Mouse (Mus musculus) midbrain, embryonic 16.5 days (tissue): ENCODE data around the gene Fancd2. TPM values are rescaled to one million over a fixed set of nuclear protein-coding genes. Genes with fewer than 3 reads are reported as not detected.

ENCODE experiments used
- ATAC-seq: fragments of 200-750 bp; cut with Nextera tagmentation; 2 replicates; pipeline ENCODE4 v1.8.0; 2017; ENCODE audit warnings: moderate TSS enrichment
- H3K27ac ChIP-seq: fragments of 300-500 bp; sonication (generic); 2 replicates; pipeline ENCODE4 v1.5.1; 2014; ENCODE audit warnings: mild to moderate bottlenecking, low read length, mixed read lengths
- H3K27me3 ChIP-seq: fragments of 300-500 bp; sonication (generic); 2 replicates; pipeline ENCODE4 v1.6.1; 2014; ENCODE audit warnings: low read depth, low read length, mixed read lengths; ENCODE audit not compliant: control insufficient read depth, insufficient read depth
- H3K36me3 ChIP-seq: fragments of 300-500 bp; sonication (generic); 2 replicates; pipeline ENCODE4 v1.6.1; 2014; ENCODE audit warnings: mild to moderate bottlenecking, low read length, moderate library complexity, mixed read lengths; ENCODE audit not compliant: control insufficient read depth, insufficient read depth
- H3K4me1 ChIP-seq: fragments of 300-500 bp; sonication (generic); 2 replicates; pipeline ENCODE4 v1.6.1; 2014; ENCODE audit warnings: mild to moderate bottlenecking, low read length, mixed read lengths; ENCODE audit not compliant: control insufficient read depth, insufficient read depth
- H3K4me2 ChIP-seq: fragments of 300-500 bp; sonication (generic); 2 replicates; pipeline ENCODE4 v1.6.1; 2014; ENCODE audit warnings: mild to moderate bottlenecking, low read length, mixed read lengths
- H3K4me3 ChIP-seq: fragments of 300-500 bp; sonication (generic); 2 replicates; pipeline ENCODE4 v1.5.1; 2014; ENCODE audit warnings: low read depth, mild to moderate bottlenecking, low read length, moderate library complexity, mixed read lengths
- H3K9ac ChIP-seq: fragments of 300-500 bp; sonication (generic); 2 replicates; pipeline ENCODE4 v1.6.1; 2014; ENCODE audit warnings: low read depth, low read length, mixed read lengths
- H3K9me3 ChIP-seq: fragments of 300-500 bp; sonication (generic); replicated peaks from 2 replicates; pipeline ENCODE4 v1.6.1; 2014; ENCODE audit warnings: mild to moderate bottlenecking, low read length, mixed read lengths; ENCODE audit not compliant: control insufficient read depth, poor library complexity, severe bottlenecking
- WGBS: fragments of 180-500 bp; shearing (Covaris S2); extraction: QIAGEN DNeasy Blood & Tissue Kit; methylation state at CpG from one replicate; pipeline ENCODE4 v1.1.7; 2014; 5-methylcytosine and 5-hydroxymethylcytosine counted together
- polyA plus RNA-seq: library from polyadenylated mRNA; unstranded; fragments of >200 nt; fragmentation: Nextera tagmentation; extraction: Ambion mirVana; gene quantifications from 2 replicates; pipeline ENCODE4 v1.2.1, GENCODE M21; 2015

Gene Fancd2
- polyA plus RNA-seq, 1 experiment from 2014 or later = 1.4 TPM

DNA sequence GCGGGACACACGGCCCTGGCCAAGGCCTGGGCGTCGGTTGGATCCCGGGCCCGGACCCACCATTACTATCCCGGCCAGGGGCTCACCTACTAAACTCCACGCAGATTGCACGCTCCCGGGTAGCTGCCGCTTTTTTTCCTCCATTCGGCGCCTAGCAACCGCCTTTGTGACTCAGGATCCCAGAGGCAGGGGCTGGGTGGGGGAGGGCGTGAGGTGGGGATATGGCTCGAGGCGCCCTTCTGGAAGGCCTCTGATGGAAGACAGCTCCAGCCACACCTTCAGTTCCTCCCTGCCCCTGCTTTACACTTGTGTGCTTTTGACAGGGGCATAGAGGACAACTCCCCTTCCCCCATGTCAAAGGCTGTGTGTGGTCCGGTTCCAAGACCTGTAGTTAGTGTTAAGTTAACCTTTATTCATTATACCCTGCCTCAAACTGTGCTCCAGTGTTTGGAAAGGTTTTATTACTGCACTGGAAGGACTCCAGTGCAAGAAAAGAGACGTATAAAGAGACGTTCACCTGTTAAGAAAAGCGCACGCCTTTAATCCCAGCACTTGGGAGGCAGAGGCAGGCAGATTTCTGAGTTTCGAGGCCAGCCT lies 69.2 kb downstream of the Fancd2 start, which contains the start of gene Fancd2os:
Gene Fancd2os (minus strand): TSS at position 173 of the 597 bp plus-strand sequence.
- H3K36me3 ChIP-seq = no peaks in the 10 kb centered on the region
- H3K4me3 ChIP-seq = no peak within 1 kb of the TSS
- peaks cover 6% of the 10 kb centered on the region for H3K4me1 ChIP-seq
- 37% methylated on average over 23 of the region's 23 CpGs for whole genome bisulfite sequencing
- no peak within 1 kb of the TSS for H3K9ac ChIP-seq
- ATAC-seq = no peak
- no peaks in the 10 kb centered on the region for H3K27me3 ChIP-seq
- no peak within 1 kb of the TSS for H3K27ac ChIP-seq
- H3K4me2 ChIP-seq = no peak within 1 kb of the TSS
- H3K9me3 ChIP-seq = no peaks in the 10 kb centered on the region

DNA sequence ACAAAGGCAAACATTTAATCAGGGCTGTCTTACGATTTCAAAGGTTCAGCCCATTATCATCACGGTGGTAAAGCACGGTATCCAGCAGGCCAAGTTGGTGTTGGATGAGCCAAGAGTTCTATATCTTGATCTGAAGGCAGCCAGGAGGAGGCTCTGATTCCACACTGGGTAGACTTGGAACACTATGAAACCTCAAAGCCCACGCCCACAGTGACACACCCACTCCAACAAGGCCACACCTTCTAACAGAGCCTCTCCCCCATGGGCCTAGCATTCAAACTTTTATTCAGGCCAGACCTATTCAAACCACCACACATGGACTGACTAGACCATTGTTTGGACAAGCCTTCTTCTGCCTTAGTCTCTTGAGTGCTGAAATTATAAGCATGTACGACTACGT lies 71.3 kb downstream of the Fancd2 start:
- 92% methylated on average over 6 of the region's 6 CpGs for WGBS
- Histone ChIP-seq H3K9ac (no peak overlapping the region), H3K4me2 (no peak overlapping the region), H3K4me1 (peaks cover 23% of the 10 kb centered on the region), H3K27ac (no peak overlapping the region), H3K4me3 (no peak overlapping the region), H3K27me3 (no peaks in the 10 kb centered on the region), H3K9me3 (no peaks in the 10 kb centered on the region), H3K36me3 (no peaks in the 10 kb centered on the region)
- no peak for ATAC-seq

DNA sequence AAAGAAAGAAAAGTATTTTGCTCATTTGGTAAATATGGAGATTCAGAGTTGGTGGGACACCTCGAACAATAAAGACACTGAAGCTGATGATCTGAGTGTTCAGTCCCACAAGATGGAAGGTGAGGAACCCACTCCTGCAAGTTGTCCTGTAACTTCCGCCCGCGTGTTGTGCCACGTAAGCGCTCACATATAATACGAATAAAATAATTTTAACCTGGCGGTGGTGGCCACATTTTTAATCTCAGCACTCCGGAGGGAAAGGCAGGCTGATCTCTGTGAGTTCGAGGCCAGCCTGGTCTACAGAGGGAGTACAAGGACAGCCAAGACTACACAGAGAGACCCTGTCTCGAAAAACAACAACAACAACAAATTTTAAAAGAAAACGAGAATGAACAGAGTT lies 72.5 kb downstream of the Fancd2 start:
- 50% methylated on average over 12 of the region's 12 CpGs for WGBS
- Histone ChIP-seq H3K36me3 (no peaks in the 10 kb centered on the region), H3K27ac (peak overlapping the region; percentile 85), H3K4me2 (peak overlapping the region; percentile 64), H3K4me3 (peak overlapping the region; percentile 88), H3K4me1 (peaks cover 23% of the 10 kb centered on the region), H3K27me3 (no peaks in the 10 kb centered on the region), H3K9me3 (no peaks in the 10 kb centered on the region), H3K9ac (peak overlapping the region; percentile 88)
- peak; percentile 33 for ATAC-seq

DNA sequence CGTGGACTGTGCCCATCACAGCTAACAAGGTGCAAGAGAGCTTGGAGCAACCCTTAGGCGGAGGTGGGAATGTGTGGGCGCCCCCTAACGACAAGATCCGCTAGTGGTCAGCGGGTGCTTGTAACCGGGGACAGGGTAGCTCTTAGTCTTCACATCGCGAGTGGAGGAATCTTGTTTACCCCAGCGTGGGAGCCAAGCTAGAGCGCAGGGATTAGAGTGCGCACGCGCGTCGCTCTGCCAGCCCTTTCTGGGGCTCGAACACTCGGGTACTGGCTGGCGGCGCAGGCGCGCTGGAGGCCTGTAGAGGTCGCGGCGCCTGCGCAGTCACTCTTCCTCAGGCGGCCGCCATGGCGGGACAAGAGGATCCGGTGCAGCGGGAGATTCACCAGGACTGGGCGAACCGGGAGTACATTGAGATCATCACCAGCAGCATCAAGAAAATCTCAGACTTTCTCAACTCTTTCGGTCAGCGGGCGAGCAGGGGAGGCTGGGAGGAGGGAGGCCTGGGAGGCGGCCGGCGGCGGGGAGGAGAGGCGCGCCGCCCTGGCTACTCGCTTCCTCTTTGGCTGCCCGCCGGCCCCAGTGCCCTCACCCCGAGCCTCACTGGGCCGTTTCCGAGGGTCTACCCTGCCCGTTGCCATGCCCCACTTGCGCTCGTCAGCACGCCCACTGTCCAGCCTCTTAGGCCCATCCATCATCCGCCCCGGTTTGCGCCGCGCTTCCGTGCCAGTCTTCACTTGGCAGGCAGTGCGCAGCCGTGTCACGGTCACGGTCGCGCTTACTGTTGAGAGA lies 73.1 kb downstream of the Fancd2 start, which contains the start of gene Brk1:
Gene Brk1 (plus strand): TSS at position 341 of the 792 bp plus-strand sequence.
- H3K27ac ChIP-seq = peak within 1 kb of the TSS; percentile 85
- no peaks in the 10 kb centered on the region for H3K27me3 ChIP-seq
- H3K4me3 ChIP-seq = peak within 1 kb of the TSS; percentile 88
- no peaks in the 10 kb centered on the region for H3K36me3 ChIP-seq
- peaks cover 23% of the 10 kb centered on the region for H3K4me1 ChIP-seq
- peak within 1 kb of the TSS; percentile 89 for H3K4me2 ChIP-seq
- peak within 1 kb of the TSS; percentile 88 for H3K9ac ChIP-seq
- under 1% methylated on average over 59 of the region's 65 CpGs for WGBS
- H3K9me3 ChIP-seq = no peaks in the 10 kb centered on the region
- ATAC-seq = peak; percentile 96

DNA sequence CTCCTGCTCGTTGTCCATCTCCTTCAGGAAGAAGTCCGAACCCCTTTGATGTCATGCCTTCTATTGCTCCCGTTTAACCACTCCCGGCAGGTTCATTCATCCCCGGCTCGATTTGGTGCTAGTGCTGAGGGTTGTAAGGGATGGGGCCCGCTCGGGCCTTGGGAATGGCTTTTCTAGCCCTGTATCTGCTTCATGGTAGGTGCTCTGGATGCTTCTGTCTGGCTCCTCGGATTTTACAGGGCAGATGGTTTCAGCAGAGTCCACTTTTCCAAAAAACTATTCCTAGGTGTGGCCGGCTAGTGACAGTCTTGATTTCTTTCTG lies 73.7 kb downstream of the Fancd2 start:
- H3K27me3 ChIP-seq = no peaks in the 10 kb centered on the region
- H3K4me2 ChIP-seq = peak overlapping the region; percentile 89
- H3K36me3 ChIP-seq = no peaks in the 10 kb centered on the region
- H3K4me3 ChIP-seq = peak overlapping the region; percentile 88
- H3K9me3 ChIP-seq = no peaks in the 10 kb centered on the region
- peaks cover 23% of the 10 kb centered on the region for H3K4me1 ChIP-seq
- peak overlapping the region; percentile 85 for H3K27ac ChIP-seq
- no peak; the same call in 1 of the 2 replicates for ATAC-seq
- 5% methylated on average over 10 of the region's 10 CpGs for WGBS
- peak overlapping the region; percentile 88 for H3K9ac ChIP-seq

DNA sequence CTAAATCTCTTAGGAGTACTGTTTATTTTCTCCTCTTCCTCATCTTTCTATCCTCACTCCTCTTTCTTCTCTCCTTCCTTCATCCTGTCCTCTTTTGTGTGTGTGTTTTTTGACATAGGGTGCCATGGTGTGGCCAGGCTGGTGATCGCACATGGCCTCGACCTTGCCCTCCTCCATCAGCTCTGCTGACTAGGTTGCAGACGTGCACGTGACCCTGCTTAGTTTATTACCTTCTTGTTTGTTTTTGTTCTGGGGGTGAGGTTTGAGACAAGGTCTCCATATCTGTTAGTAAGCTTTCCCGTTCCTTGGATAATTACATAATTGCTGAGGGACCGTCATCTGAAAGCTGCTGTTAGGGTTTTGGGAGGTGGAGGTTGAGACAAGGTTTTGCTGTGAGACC lies 77.4 kb downstream of the Fancd2 start:
- WGBS = 91% methylated on average over 6 of the region's 6 CpGs
- no peak for ATAC-seq
- H3K4me2 ChIP-seq = no peak overlapping the region
- H3K36me3 ChIP-seq = peaks cover 4% of the 10 kb centered on the region; the same call in 1 of the 2 replicates
- H3K4me1 ChIP-seq = peaks cover 23% of the 10 kb centered on the region
- H3K27me3 ChIP-seq = no peaks in the 10 kb centered on the region
- no peak overlapping the region for H3K27ac ChIP-seq
- H3K9ac ChIP-seq = no peak overlapping the region
- no peak overlapping the region for H3K4me3 ChIP-seq
- H3K9me3 ChIP-seq = no peaks in the 10 kb centered on the region

DNA sequence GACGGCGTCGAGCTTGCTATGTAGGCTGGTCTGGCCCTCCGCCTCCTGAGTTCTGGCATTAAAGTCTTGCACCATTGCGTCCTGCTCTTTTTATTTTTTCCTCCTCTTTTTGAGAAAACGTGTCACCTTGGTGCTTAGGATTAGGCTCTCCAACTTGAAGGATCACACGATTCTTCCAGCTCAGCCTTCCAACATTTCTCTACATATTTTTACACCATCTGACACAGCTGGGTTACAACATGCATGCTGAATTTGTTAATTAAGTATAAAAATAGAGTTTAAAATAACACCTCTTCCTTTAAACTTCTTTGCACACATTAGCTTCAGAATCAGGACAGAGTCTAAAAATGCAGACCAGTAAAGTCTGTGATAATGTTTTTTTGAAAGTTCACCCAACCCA lies 77.8 kb downstream of the Fancd2 start:
- 98% methylated on average over 7 of the region's 7 CpGs for WGBS

DNA sequence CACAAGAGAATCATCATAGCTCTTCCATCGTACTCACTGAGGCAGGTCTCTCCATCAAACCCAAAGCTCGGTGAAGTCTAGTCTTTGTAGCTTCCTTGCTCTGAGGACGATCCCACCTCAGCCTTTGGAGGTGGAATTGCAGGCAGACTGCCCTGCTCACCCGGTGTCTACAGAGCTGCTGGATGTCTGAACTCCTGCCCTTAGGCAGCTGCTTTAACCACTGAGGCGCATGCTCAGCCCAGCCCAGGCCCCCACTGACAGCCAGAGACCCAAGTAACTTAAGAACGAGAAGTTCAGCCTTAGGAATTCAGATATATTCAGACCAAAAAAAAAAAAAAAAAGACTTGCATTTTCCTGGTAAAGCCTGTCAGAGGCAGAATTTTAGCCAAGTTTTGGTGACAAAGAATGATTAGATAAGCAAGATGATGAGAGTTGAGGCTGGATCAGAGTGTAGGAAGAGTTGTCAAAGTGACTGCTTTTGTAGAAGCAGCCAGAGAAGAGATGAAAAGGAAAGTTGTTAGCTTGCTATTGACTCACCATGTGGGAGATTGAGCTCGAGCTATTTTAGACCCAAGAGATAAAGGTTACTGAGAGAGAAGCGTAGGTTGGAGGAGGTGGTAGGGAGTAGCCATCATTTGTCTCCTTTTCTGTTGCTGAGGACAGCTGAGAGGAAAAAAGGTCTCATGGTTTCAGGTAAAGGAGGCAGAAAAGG lies 80.9 kb downstream of the Fancd2 start:
- ATAC-seq = no peak
- Histone ChIP-seq H3K9me3 (no peaks in the 10 kb centered on the region), H3K36me3 (peaks cover 34% of the 10 kb centered on the region), H3K27ac (no peak overlapping the region), H3K27me3 (no peaks in the 10 kb centered on the region), H3K4me1 (no peaks in the 10 kb centered on the region), H3K9ac (no peak overlapping the region), H3K4me3 (no peak overlapping the region), H3K4me2 (no peak overlapping the region)
- WGBS = 96% methylated on average over 8 of the region's 8 CpGs

More for the DNA sequence above, 77.8 kb downstream of the Fancd2 start:
- no peak overlapping the region for H3K27ac ChIP-seq
- ATAC-seq = no peak
- peaks cover 8% of the 10 kb centered on the region for H3K36me3 ChIP-seq
- H3K9ac ChIP-seq = no peak overlapping the region
- no peaks in the 10 kb centered on the region for H3K9me3 ChIP-seq
- H3K4me2 ChIP-seq = no peak overlapping the region
- H3K4me3 ChIP-seq = no peak overlapping the region
- no peaks in the 10 kb centered on the region for H3K27me3 ChIP-seq
- peaks cover 20% of the 10 kb centered on the region for H3K4me1 ChIP-seq

DNA sequence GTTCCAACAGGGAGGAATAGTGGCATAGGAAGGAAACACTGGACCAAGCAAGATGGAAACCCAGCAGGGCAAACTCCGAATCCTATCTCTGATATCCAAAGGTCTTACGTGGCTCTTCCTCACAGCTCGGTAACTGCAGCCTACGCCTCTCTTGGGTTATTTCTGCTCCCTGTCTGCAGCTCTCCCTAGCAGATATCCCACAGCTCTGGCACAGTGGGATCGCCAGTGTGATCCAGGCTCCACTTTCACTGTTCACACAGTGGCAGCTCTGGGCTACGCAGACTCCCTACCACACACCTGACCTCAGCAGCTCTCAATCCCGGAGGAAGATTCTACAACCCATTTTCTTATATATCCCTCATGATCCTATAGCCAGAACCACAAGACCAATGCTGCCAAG lies 82.7 kb downstream of the Fancd2 start:
- Histone ChIP-seq H3K4me3 (no peak overlapping the region), H3K36me3 (peaks cover 35% of the 10 kb centered on the region)
- 95% methylated on average over 7 of the region's 7 CpGs for WGBS

More for the DNA sequence above, 82.7 kb downstream of the Fancd2 start:
- Histone ChIP-seq H3K4me2 (no peak overlapping the region), H3K9ac (no peak overlapping the region), H3K27ac (no peak overlapping the region), H3K9me3 (no peaks in the 10 kb centered on the region), H3K4me1 (no peaks in the 10 kb centered on the region), H3K27me3 (no peaks in the 10 kb centered on the region)
- no peak for ATAC-seq
